Mouse (Mus musculus) MEL-GATA-1-ER (cell line): ENCODE measurements around the gene Lhx2.

Experiments
- DNase-seq: peaks from one replicate; pipeline ENCODE4 v3.0.0-alpha.2; 2012; ENCODE audit warnings: low read depth; ENCODE audit errors: extremely low read depth

Gene Lhx2

GRCm38 (mm10) chr2:38346881-38347764 lies 8.0 kb downstream of the Lhx2 start:
- no peak for DNase-seq

- DNase-seq: no peak
Observed at GRCm38 (mm10) chr2:38347811-38348551, 8.9 kb downstream of the Lhx2 start.

GRCm38 (mm10) chr2:38348660-38349420 lies 9.8 kb downstream of the Lhx2 start:
- DNase-seq: no peak

GRCm38 (mm10) chr2:38349447-38350350 lies 10.6 kb downstream of the Lhx2 start:
- no peak for DNase-seq

GRCm38 (mm10) chr2:38350386-38350785 lies 11.3 kb downstream of the Lhx2 start:
- no peak for DNase-seq

GRCm38 (mm10) chr2:38350796-38351195 lies 11.7 kb downstream of the Lhx2 start:
- no peak for DNase-seq

GRCm38 (mm10) chr2:38351641-38352320 lies 12.7 kb downstream of the Lhx2 start:
- no peak for DNase-seq

- no peak for DNase-seq
Observed at GRCm38 (mm10) chr2:38352321-38353007, 13.4 kb downstream of the Lhx2 start.

GRCm38 (mm10) chr2:38353008-38353379 lies 13.9 kb downstream of the Lhx2 start:
- DNase-seq: no peak

- no peak for DNase-seq
Observed at GRCm38 (mm10) chr2:38353664-38354063, 14.6 kb downstream of the Lhx2 start.

GRCm38 (mm10) chr2:38354179-38354716 lies 15.2 kb downstream of the Lhx2 start:
- DNase-seq: no peak

GRCm38 (mm10) chr2:38354717-38355510 lies 15.8 kb downstream of the Lhx2 start:
- no peak for DNase-seq

- no peak for DNase-seq
Observed at GRCm38 (mm10) chr2:38355731-38356427, 16.8 kb downstream of the Lhx2 start.

GRCm38 (mm10) chr2:38356428-38357260 lies 17.6 kb downstream of the Lhx2 start:
- no peak for DNase-seq

GRCm38 (mm10) chr2:38357294-38358246 lies 18.5 kb downstream of the Lhx2 start:
- no peak for DNase-seq

- DNase-seq: no peak
Observed at GRCm38 (mm10) chr2:38358611-38359010, 19.5 kb downstream of the Lhx2 start.
